Mouse (Mus musculus) heart, adult 2 months (tissue): Measurements from ENCODE around the gene Ppard.

ENCODE experiments used
- CTCF ChIP-seq: fragments of 200-600 bp; IDR thresholded peaks from 2 replicates; pipeline ENCODE4 v1.8.1; 2022; ENCODE audit warnings: antibody characterized with exemption, mild to moderate bottlenecking, moderate library complexity
- EP300 ChIP-seq: fragments of 200-500 bp; IDR thresholded peaks from 2 replicates; pipeline ENCODE4 v1.6.1; 2011; ENCODE audit warnings: low read depth, low read length, control low read depth; ENCODE audit not compliant: insufficient read depth
- POLR2A ChIP-seq: fragments of 200-500 bp; IDR thresholded peaks from 2 replicates; pipeline ENCODE4 v1.6.1; 2011; ENCODE audit warnings: mild to moderate bottlenecking, low read depth, low read length, control low read depth; ENCODE audit not compliant: insufficient read depth

GRCm38 (mm10) chr17:28256651-28257328 lies 24.3 kb downstream of the Ppard start:
- TF ChIP-seq CTCF (no peak), POLR2A (no peak), EP300 (no peak; the same call in 1 of the 2 replicates)
